Mouse (Mus musculus): ENCODE measurements around the gene Pate2. TPM values are rescaled to one million over a fixed set of nuclear protein-coding genes. Genes with fewer than 3 reads are reported as not detected.

Pate2 gene
- total RNA-seq, 2 experiments from 2014 or later: 1.2 TPM; not detected in 1

- ATAC-seq (replicated peaks; ENCODE audit: low FRiP score, low TSS enrichment, poor library complexity, severe bottlenecking): no peak
Observed at GRCm38 (mm10) chr9:35673557-35673956, 103.5 kb downstream of the Pate2 start.

- ATAC-seq (replicated peaks; ENCODE audit: low FRiP score, low TSS enrichment, poor library complexity, severe bottlenecking): no peak
Observed at GRCm38 (mm10) chr9:35687013-35687412, 116.9 kb downstream of the Pate2 start, which contains the start of gene Pate1. TSS of gene Pate1 (minus strand) at chr9:35687390.

- no peak for ATAC-seq (replicated peaks; ENCODE audit: low FRiP score, low TSS enrichment, poor library complexity, severe bottlenecking)
Observed at GRCm38 (mm10) chr9:35691924-35692323, 121.8 kb downstream of the Pate2 start.

GRCm38 (mm10) chr9:35707265-35707664 lies 137.2 kb downstream of the Pate2 start:
- no peak for ATAC-seq (replicated peaks; ENCODE audit: low FRiP score, low TSS enrichment, poor library complexity, severe bottlenecking)

Other genes with a start within 250 kb of the Pate2 start
- gene Cdon, start 149.2 kb upstream of the Pate2 start, total RNA-seq (2014; fragmentation: Nextera tagmentation): 1.8 TPM in 1 of 2 replicates, not detected in the other
- gene Cdon, start 149.2 kb upstream of the Pate2 start, total RNA-seq (2017): 3.0 and 9.2 TPM in 2 replicates
- not detected in 2 replicates for gene Gm1113, start 52.0 kb upstream of the Pate2 start, total RNA-seq (2014; fragmentation: Nextera tagmentation)
- not detected in 2 replicates for gene Gm1113, start 52.0 kb upstream of the Pate2 start, total RNA-seq (2017)
- gene Ddx25, start 11.8 kb upstream of the Pate2 start, total RNA-seq (2014; fragmentation: Nextera tagmentation): not detected in 2 replicates
- 0.11 TPM in 1 of 2 replicates, not detected in the other for gene Ddx25, start 11.8 kb upstream of the Pate2 start, total RNA-seq (2017)
- gene Pus3, start 11.7 kb upstream of the Pate2 start, total RNA-seq (2014; fragmentation: Nextera tagmentation): 23.3 and 27.3 TPM in 2 replicates
- gene Pus3, start 11.7 kb upstream of the Pate2 start, total RNA-seq (2017): 34.8 and 44.3 TPM in 2 replicates
- 11.1 and 12.1 TPM in 2 replicates for gene Hyls1, start 114 bp downstream of the Pate2 start, total RNA-seq (2014; fragmentation: Nextera tagmentation)
- 10.1 and 11.0 TPM in 2 replicates for gene Hyls1, start 114 bp downstream of the Pate2 start, total RNA-seq (2017)
- not detected in 2 replicates for gene Pate4, start 41.7 kb downstream of the Pate2 start, total RNA-seq (2014; fragmentation: Nextera tagmentation)
- gene Pate4, start 41.7 kb downstream of the Pate2 start, total RNA-seq (2017): not detected in 2 replicates
- gene Pate3, start 77.9 kb downstream of the Pate2 start, total RNA-seq (2014; fragmentation: Nextera tagmentation): not detected in 2 replicates
- gene Pate3, start 77.9 kb downstream of the Pate2 start, total RNA-seq (2017): not detected in 2 replicates
- not detected in 2 replicates for gene Pate1, start 117.1 kb downstream of the Pate2 start, total RNA-seq (2014; fragmentation: Nextera tagmentation)
- not detected in 2 replicates for gene Pate1, start 117.1 kb downstream of the Pate2 start, total RNA-seq (2017)
- not detected in 2 replicates for gene Gm17677, start 170.8 kb downstream of the Pate2 start, total RNA-seq (2014; fragmentation: Nextera tagmentation)
- not detected in 2 replicates for gene Gm17677, start 170.8 kb downstream of the Pate2 start, total RNA-seq (2017)
- gene Gm17727, start 207.8 kb downstream of the Pate2 start, total RNA-seq (2014; fragmentation: Nextera tagmentation): not detected in 2 replicates
- gene Gm17727, start 207.8 kb downstream of the Pate2 start, total RNA-seq (2017): not detected in 2 replicates
- gene Gm27235, start 219.8 kb downstream of the Pate2 start, total RNA-seq (2014; fragmentation: Nextera tagmentation): not detected in 2 replicates
- not detected in 2 replicates for gene Gm27235, start 219.8 kb downstream of the Pate2 start, total RNA-seq (2017)
- gene D730048I06Rik, start 219.8 kb downstream of the Pate2 start, total RNA-seq (2014; fragmentation: Nextera tagmentation): not detected in 2 replicates
- gene D730048I06Rik, start 219.8 kb downstream of the Pate2 start, total RNA-seq (2017): not detected in 2 replicates